Comparison of ENCODE assay signal across 16 mouse cellular contexts in the genomic region with DNA sequence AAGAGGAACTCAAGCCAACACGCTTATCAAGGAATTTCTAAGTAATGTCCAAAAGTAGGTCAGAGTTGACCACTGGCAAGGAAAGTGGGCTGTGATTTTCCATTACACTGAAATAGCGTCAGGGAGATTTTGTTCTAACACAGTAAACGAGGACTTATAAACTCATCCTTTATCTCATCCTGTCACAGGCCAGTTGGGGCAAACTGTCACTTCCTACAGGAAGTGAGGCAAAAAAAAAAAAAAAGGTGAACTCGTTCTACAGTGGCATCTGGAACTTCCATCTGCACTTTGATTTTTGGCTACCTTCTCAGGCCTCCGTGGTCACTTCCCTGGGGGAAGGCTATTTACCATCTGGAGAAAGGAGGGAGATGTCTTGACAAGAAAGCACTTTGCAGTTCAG. TPM values are rescaled to one million over a fixed set of nuclear protein-coding genes. Genes with fewer than 3 reads are reported as not detected.
A peak's percentile ranks its signal among the peaks of the same experiment; 100 is the strongest.
DNase-seq lines count a peak whose midpoint lies in the region; ATAC-seq and TF ChIP-seq lines count a peak whose summit lies in the region.
"Had no signal": no experiment of that assay in that cellular context is flagged by ENCODE, and none has a peak within 500 bp of the region (broad histone marks: within the 10 kb centered on the region; RNA-seq: fewer than 3 reads in every experiment).

No protein-coding gene starts in this region.

- TF ChIP-seq POLR2A in lung, adult 2 months (IDR thresholded peaks at IDR 0.05; ENCODE audit: borderline replicate concordance, extremely low read depth, low read depth, low read length) = no peak

- no peak for TF ChIP-seq CTCF in lung, adult 2 months (IDR thresholded peaks at IDR 0.05; ENCODE audit: insufficient read depth, low read length)

- DNase-seq in gastrocnemius, adult 18-20 months (ENCODE audit: low spot score) = peak; percentile 30
- no peak for DNase-seq in gastrocnemius, postnatal 10 days
- peak; percentile 96 for DNase-seq in 416B (ENCODE audit: low read depth)
- peak; percentile 88 for DNase-seq in heart, adult 8-10 months (ENCODE audit: low spot score)
- peak; percentile 36 for DNase-seq in lung, adult 2 months
- DNase-seq in forebrain, embryonic 14.5 days (ENCODE audit: low spot score) = no peak
- DNase-seq in ovary, postnatal 36 days (ENCODE audit: low spot score) = no peak
- DNase-seq in embryonic facial prominence, embryonic 10.5 days (ENCODE audit: low spot score) = no peak
- DNase-seq: right cerebral cortex, postnatal 14 days had no signal

- no peak overlapping the region for H3K4me2 ChIP-seq in forebrain, embryonic 14.5 days (ENCODE audit: low read length)
- H3K4me2 ChIP-seq: limb, embryonic 13.5 days; neural tube, embryonic 13.5 days had no signal

- H3K27me3 ChIP-seq in forebrain, embryonic 14.5 days (replicated peaks; ENCODE audit: control insufficient read depth, insufficient read depth, low read length) = no peaks in the 10 kb centered on the region
- H3K27me3 ChIP-seq in embryonic facial prominence, embryonic 10.5 days (replicated peaks; ENCODE audit: low read depth, poor library complexity, severe bottlenecking) = no peaks in the 10 kb centered on the region
- H3K27me3 ChIP-seq: limb, embryonic 13.5 days; neural tube, embryonic 13.5 days; Patski had no signal

- no peak overlapping the region for H3K4me3 ChIP-seq in lung, adult 2 months (replicated peaks; ENCODE audit: extremely low read depth, low read depth, low read length)
- no peak overlapping the region for H3K4me3 ChIP-seq in forebrain, embryonic 14.5 days (ENCODE audit: low read depth, low read length)
- no peak overlapping the region for H3K4me3 ChIP-seq in embryonic facial prominence, embryonic 10.5 days
- H3K4me3 ChIP-seq: forebrain, embryonic 10.5 days; limb, embryonic 13.5 days; midbrain, embryonic 10.5 days; neural tube, embryonic 13.5 days had no signal

- no peak for ATAC-seq in forebrain, embryonic 14.5 days
- ATAC-seq: Patski had no signal

- no peaks in the 10 kb centered on the region for H3K9me3 ChIP-seq in forebrain, embryonic 14.5 days (replicated peaks; ENCODE audit: control insufficient read depth, low read length)
- no peaks in the 10 kb centered on the region for H3K9me3 ChIP-seq in embryonic facial prominence, embryonic 10.5 days
- H3K9me3 ChIP-seq: forebrain, embryonic 10.5 days; limb, embryonic 13.5 days; midbrain, embryonic 10.5 days; neural tube, embryonic 13.5 days had no signal

- no peak overlapping the region for H3K9ac ChIP-seq in forebrain, embryonic 14.5 days (ENCODE audit: low read length)
- H3K9ac ChIP-seq: limb, embryonic 13.5 days; neural tube, embryonic 13.5 days had no signal

- WGBS in lung, adult 2 months = 8% methylated on average over 5 of the region's 5 CpGs
- 78% methylated on average over 5 of the region's 5 CpGs for WGBS in forebrain, embryonic 14.5 days
- 71% methylated on average over 5 of the region's 5 CpGs for WGBS in embryonic facial prominence, embryonic 10.5 days

- no peak overlapping the region for H3K27ac ChIP-seq in forebrain, embryonic 14.5 days (ENCODE audit: low read depth, low read length)
- no peak overlapping the region for H3K27ac ChIP-seq in embryonic facial prominence, embryonic 10.5 days (replicated peaks)
- H3K27ac ChIP-seq: forebrain, embryonic 10.5 days; limb, embryonic 13.5 days; midbrain, embryonic 10.5 days; neural tube, embryonic 13.5 days had no signal

- peaks cover 15% of the 10 kb centered on the region for H3K4me1 ChIP-seq in lung, adult 2 months (ENCODE audit: control insufficient read depth, insufficient read depth, low read length)
- H3K4me1 ChIP-seq in forebrain, embryonic 14.5 days (ENCODE audit: control insufficient read depth, insufficient read depth, low read length) = no peaks in the 10 kb centered on the region
- peaks cover 5% of the 10 kb centered on the region for H3K4me1 ChIP-seq in embryonic facial prominence, embryonic 10.5 days

- H3K36me3 ChIP-seq in forebrain, embryonic 14.5 days (ENCODE audit: control insufficient read depth, insufficient read depth, low read length) = no peaks in the 10 kb centered on the region
- H3K36me3 ChIP-seq in embryonic facial prominence, embryonic 10.5 days (replicated peaks) = peaks cover 56% of the 10 kb centered on the region
- H3K36me3 ChIP-seq: neural tube, embryonic 13.5 days had no signal

RNA-seq across cellular contexts. Expression of gene Gm15737, which starts 5.7 kb away (rescaled TPM):
- total RNA-seq in gastrocnemius, adult 18-20 months (2021) = under 1 TPM; 0.26 to 0.48 TPM
- total RNA-seq in gastrocnemius, postnatal 10 days (2021) = under 1 TPM; 0.68 to 0.92 TPM
- under 1 TPM; 0.20 to 0.72 (median 0.27) TPM for total RNA-seq in heart, adult 8-10 months (2022)
- polyA plus RNA-seq in lung, adult 2 months (2012; rRNA removed) = 0.02 TPM in 1 of 2 replicates, not detected in the other
- not detected in 2 replicates for polyA plus RNA-seq in forebrain, embryonic 14.5 days (2014; fragmentation: Nextera tagmentation; extraction: Ambion mirVana)
- polyA plus RNA-seq in embryonic facial prominence, embryonic 10.5 days (2016; fragmentation: Nextera tagmentation; extraction: Ambion mirVana) = not detected in 2 replicates
- total RNA-seq: layer of hippocampus, postnatal 10 days had no signal
- polyA plus RNA-seq: brain, embryonic 14.5 days; midbrain, embryonic 10.5 days; neural tube, embryonic 13.5 days had no signal

RNA-seq across cellular contexts. Expression of gene A730049H05Rik, which starts 58.6 kb away (rescaled TPM):
- under 1 TPM in 1 of 2 experiments, not detected in 1; 0.09 TPM for total RNA-seq in gastrocnemius, adult 18-20 months (2021)
- total RNA-seq in gastrocnemius, postnatal 10 days (2021) = under 1 TPM in 1 of 2 experiments, not detected in 1; 0.12 TPM
- under 1 TPM; 0.11 to 0.22 (median 0.16) TPM for total RNA-seq in heart, adult 8-10 months (2022)
- polyA plus RNA-seq in lung, adult 2 months (2012; rRNA removed) = 0.08 and 0.15 TPM in 2 replicates
- 0.22 TPM in 1 of 2 replicates, not detected in the other for polyA plus RNA-seq in forebrain, embryonic 14.5 days (2014; fragmentation: Nextera tagmentation; extraction: Ambion mirVana)
- 1.5 TPM in 2 replicates for polyA plus RNA-seq in embryonic facial prominence, embryonic 10.5 days (2016; fragmentation: Nextera tagmentation; extraction: Ambion mirVana)

Comparison
In these comparisons a context has a peak if more than half of its experiments do, and no peak if none do; other contexts are left out.
1. DNase-seq: peak in gastrocnemius, adult 18-20 months (single experiment), 416B (single experiment), heart, adult 8-10 months (single experiment) and lung, adult 2 months (single experiment); none in gastrocnemius, postnatal 10 days (single experiment), forebrain, embryonic 14.5 days (single experiment), ovary, postnatal 36 days (single experiment) and embryonic facial prominence, embryonic 10.5 days (single experiment).